Mouse (Mus musculus): ENCODE measurements around the gene Shoc2. TPM values are rescaled to one million over a fixed set of nuclear protein-coding genes. Genes with fewer than 3 reads are reported as not detected.

The Shoc2 gene
- polyA plus RNA-seq, 1 experiment from 2014 or later, result 48.6 TPM

GRCm38 (mm10) chr19:54046684-54047070 is 102.6 kb downstream of the Shoc2 start:
- no peaks in the 10 kb centered on the region for H3K9me3 ChIP-seq (ENCODE audit: control insufficient read depth, low read length)
- H3K4me2 ChIP-seq, result peak overlapping the region; percentile 78
- peaks cover 58% of the 10 kb centered on the region for H3K27me3 ChIP-seq (replicated peaks; ENCODE audit: control insufficient read depth, insufficient read depth, low read length)
- peaks cover 25% of the 10 kb centered on the region for H3K4me1 ChIP-seq (replicated peaks; ENCODE audit: control insufficient read depth, insufficient read depth, low read length)
- H3K27ac ChIP-seq (ENCODE audit: low read depth, low read length), result no peak overlapping the region
- peak overlapping the region; percentile 46 for H3K4me3 ChIP-seq (ENCODE audit: low read depth, low read length)
- 1% methylated on average over 46 of the region's 46 CpGs for whole genome bisulfite sequencing
- no peaks in the 10 kb centered on the region for H3K36me3 ChIP-seq (ENCODE audit: control insufficient read depth, insufficient read depth, low read length)
- DNase-seq (ENCODE audit: low spot score) (peak; percentile 37), ATAC-seq (replicated peaks; ENCODE audit: low FRiP score) (no peak)
- H3K9ac ChIP-seq (ENCODE audit: low read depth, low read length), result 0 out of 2 replicates have a peak overlapping the region, but pooled peaks have one; percentile 18

- Histone ChIP-seq H3K4me3 (ENCODE audit: low read depth, low read length) (peak overlapping the region; percentile 46), H3K9me3 (ENCODE audit: control insufficient read depth, low read length) (no peaks in the 10 kb centered on the region), H3K27ac (ENCODE audit: low read depth, low read length) (no peak overlapping the region), H3K9ac (ENCODE audit: low read depth, low read length) (0 out of 2 replicates have a peak overlapping the region, but pooled peaks have one; percentile 18), H3K27me3 (replicated peaks; ENCODE audit: control insufficient read depth, insufficient read depth, low read length) (peaks cover 58% of the 10 kb centered on the region), H3K4me2 (peak overlapping the region; percentile 78), H3K36me3 (ENCODE audit: control insufficient read depth, insufficient read depth, low read length) (no peaks in the 10 kb centered on the region), H3K4me1 (replicated peaks; ENCODE audit: control insufficient read depth, insufficient read depth, low read length) (peaks cover 25% of the 10 kb centered on the region)
- DNase-seq (ENCODE audit: low spot score), result peak; percentile 46
- 2% methylated on average over 27 of the region's 27 CpGs for WGBS
- no peak for ATAC-seq (replicated peaks; ENCODE audit: low FRiP score)
These were observed 103.4 kb downstream of the Shoc2 start for GRCm38 (mm10) chr19:54047386-54048050.

GRCm38 (mm10) chr19:54048161-54048885 is 104.2 kb downstream of the Shoc2 start:
- H3K27me3 ChIP-seq (replicated peaks; ENCODE audit: control insufficient read depth, insufficient read depth, low read length), result peaks cover 58% of the 10 kb centered on the region
- 7% methylated on average over 13 of the region's 13 CpGs for WGBS
- DNase-seq (ENCODE audit: low spot score) (peak; percentile 33), ATAC-seq (replicated peaks; ENCODE audit: low FRiP score) (no peak)
- H3K9me3 ChIP-seq (ENCODE audit: control insufficient read depth, low read length), result no peaks in the 10 kb centered on the region
- H3K36me3 ChIP-seq (ENCODE audit: control insufficient read depth, insufficient read depth, low read length), result no peaks in the 10 kb centered on the region
- H3K4me1 ChIP-seq (replicated peaks; ENCODE audit: control insufficient read depth, insufficient read depth, low read length), result peaks cover 25% of the 10 kb centered on the region
- no peak overlapping the region for H3K4me3 ChIP-seq (ENCODE audit: low read depth, low read length)
- no peak overlapping the region for H3K27ac ChIP-seq (ENCODE audit: low read depth, low read length)
- no peak overlapping the region for H3K9ac ChIP-seq (ENCODE audit: low read depth, low read length)
- peak overlapping the region; percentile 78 for H3K4me2 ChIP-seq

GRCm38 (mm10) chr19:54051651-54052050 is 107.5 kb downstream of the Shoc2 start:
- Histone ChIP-seq H3K4me1 (replicated peaks; ENCODE audit: control insufficient read depth, insufficient read depth, low read length) (peaks cover 15% of the 10 kb centered on the region), H3K9ac (ENCODE audit: low read depth, low read length) (no peak overlapping the region), H3K9me3 (ENCODE audit: control insufficient read depth, low read length) (no peaks in the 10 kb centered on the region), H3K4me2 (no peak overlapping the region), H3K27me3 (replicated peaks; ENCODE audit: control insufficient read depth, insufficient read depth, low read length) (peaks cover 34% of the 10 kb centered on the region), H3K36me3 (ENCODE audit: control insufficient read depth, insufficient read depth, low read length) (no peaks in the 10 kb centered on the region), H3K27ac (ENCODE audit: low read depth, low read length) (no peak overlapping the region), H3K4me3 (ENCODE audit: low read depth, low read length) (no peak overlapping the region)
- DNase-seq (ENCODE audit: low spot score) (peak; percentile 22), ATAC-seq (replicated peaks; ENCODE audit: low FRiP score) (no peak)
- 62% methylated on average over 4 of the region's 4 CpGs for WGBS

- Histone ChIP-seq H3K4me3 (ENCODE audit: low read depth, low read length) (no peak overlapping the region), H3K27ac (ENCODE audit: low read depth, low read length) (no peak overlapping the region), H3K27me3 (replicated peaks; ENCODE audit: control insufficient read depth, insufficient read depth, low read length) (no peaks in the 10 kb centered on the region; the same call in none of the 2 replicates), H3K9ac (ENCODE audit: low read depth, low read length) (no peak overlapping the region), H3K4me2 (no peak overlapping the region), H3K4me1 (replicated peaks; ENCODE audit: control insufficient read depth, insufficient read depth, low read length) (no peaks in the 10 kb centered on the region), H3K9me3 (ENCODE audit: control insufficient read depth, low read length) (no peaks in the 10 kb centered on the region), H3K36me3 (ENCODE audit: control insufficient read depth, insufficient read depth, low read length) (no peaks in the 10 kb centered on the region)
- ATAC-seq (replicated peaks; ENCODE audit: low FRiP score) (no peak), DNase-seq (ENCODE audit: low spot score) (no peak)
- WGBS, result 69% methylated on average over 5 of the region's 5 CpGs
These were observed 111.7 kb downstream of the Shoc2 start for GRCm38 (mm10) chr19:54055845-54056244.

- no peak for ATAC-seq (replicated peaks; ENCODE audit: low FRiP score)
- H3K27me3 ChIP-seq (replicated peaks; ENCODE audit: control insufficient read depth, insufficient read depth, low read length), result no peaks in the 10 kb centered on the region
- H3K9ac ChIP-seq (ENCODE audit: low read depth, low read length), result no peak overlapping the region
These were observed 124.3 kb downstream of the Shoc2 start for GRCm38 (mm10) chr19:54068447-54068846.

GRCm38 (mm10) chr19:54070521-54070920 is 126.4 kb downstream of the Shoc2 start:
- no peaks in the 10 kb centered on the region for H3K36me3 ChIP-seq (ENCODE audit: control insufficient read depth, insufficient read depth, low read length)
- DNase-seq (ENCODE audit: low spot score), result no peak

More at GRCm38 (mm10) chr19:54068447-54068846, 124.3 kb downstream of the Shoc2 start:
- no peak overlapping the region for H3K27ac ChIP-seq (ENCODE audit: low read depth, low read length)
- no peaks in the 10 kb centered on the region for H3K36me3 ChIP-seq (ENCODE audit: control insufficient read depth, insufficient read depth, low read length)
- H3K4me1 ChIP-seq (replicated peaks; ENCODE audit: control insufficient read depth, insufficient read depth, low read length), result no peaks in the 10 kb centered on the region
- H3K4me2 ChIP-seq, result no peak overlapping the region
- DNase-seq (ENCODE audit: low spot score), result no peak
- 76% methylated on average over 7 of the region's 7 CpGs for WGBS
- no peak overlapping the region for H3K4me3 ChIP-seq (ENCODE audit: low read depth, low read length)
- H3K9me3 ChIP-seq (ENCODE audit: control insufficient read depth, low read length), result no peaks in the 10 kb centered on the region

GRCm38 (mm10) chr19:54072233-54072800 is 128.2 kb downstream of the Shoc2 start:
- no peak for ATAC-seq (replicated peaks; ENCODE audit: low FRiP score)
- WGBS, result 78% methylated on average over 5 of the region's 5 CpGs

More at GRCm38 (mm10) chr19:54070521-54070920, 126.4 kb downstream of the Shoc2 start:
- ATAC-seq (replicated peaks; ENCODE audit: low FRiP score), result no peak
- no peak overlapping the region for H3K27ac ChIP-seq (ENCODE audit: low read depth, low read length)
- no peak overlapping the region for H3K9ac ChIP-seq (ENCODE audit: low read depth, low read length)
- 67% methylated on average over 5 of the region's 5 CpGs for WGBS
- no peak overlapping the region for H3K4me2 ChIP-seq
- H3K27me3 ChIP-seq (replicated peaks; ENCODE audit: control insufficient read depth, insufficient read depth, low read length), result no peaks in the 10 kb centered on the region
- H3K4me3 ChIP-seq (ENCODE audit: low read depth, low read length), result no peak overlapping the region
- no peaks in the 10 kb centered on the region for H3K4me1 ChIP-seq (replicated peaks; ENCODE audit: control insufficient read depth, insufficient read depth, low read length)
- H3K9me3 ChIP-seq (ENCODE audit: control insufficient read depth, low read length), result no peaks in the 10 kb centered on the region

More at GRCm38 (mm10) chr19:54072233-54072800, 128.2 kb downstream of the Shoc2 start:
- Histone ChIP-seq H3K9me3 (ENCODE audit: control insufficient read depth, low read length) (no peaks in the 10 kb centered on the region), H3K27me3 (replicated peaks; ENCODE audit: control insufficient read depth, insufficient read depth, low read length) (no peaks in the 10 kb centered on the region), H3K9ac (ENCODE audit: low read depth, low read length) (no peak overlapping the region), H3K4me3 (ENCODE audit: low read depth, low read length) (no peak overlapping the region), H3K4me1 (replicated peaks; ENCODE audit: control insufficient read depth, insufficient read depth, low read length) (no peaks in the 10 kb centered on the region), H3K36me3 (ENCODE audit: control insufficient read depth, insufficient read depth, low read length) (no peaks in the 10 kb centered on the region), H3K27ac (ENCODE audit: low read depth, low read length) (no peak overlapping the region), H3K4me2 (no peak overlapping the region)
- DNase-seq (ENCODE audit: low spot score), result no peak

Data from liver, embryonic 11.5 days (tissue).